Mouse (Mus musculus) myocyte (in vitro differentiated cells): ENCODE results near the gene Gm20388. TPM values are rescaled to one million over a fixed set of nuclear protein-coding genes. Genes with fewer than 3 reads are reported as not detected.

Experiments used
- H3K27me3 ChIP-seq: one replicate; pipeline ENCODE4 v1.6.1; 2011; ENCODE audit not compliant: control insufficient read depth, insufficient read depth, insufficient read length
- H3K36me3 ChIP-seq: one replicate; pipeline ENCODE4 v1.6.1; 2011; ENCODE audit not compliant: control insufficient read depth, insufficient read depth
- H3K4me2 ChIP-seq: one replicate; pipeline ENCODE4 v1.6.1; 2011; ENCODE audit warnings: low read depth, control low read depth
- H3K4me3 ChIP-seq: one replicate; pipeline ENCODE4 v1.5.1; 2011; ENCODE audit warnings: mild to moderate bottlenecking, control low read depth, moderate library complexity
- H3K79me2 ChIP-seq: one replicate; pipeline ENCODE4 v1.6.1; 2011; ENCODE audit not compliant: control insufficient read depth, insufficient read depth
- H3ac ChIP-seq: one replicate; pipeline ENCODE4 v1.6.1; 2011; ENCODE audit not compliant: control insufficient read depth, insufficient read length
- CEBPB ChIP-seq: IDR thresholded peaks from 2 replicates; pipeline ENCODE4 v1.6.1; 2011; ENCODE audit warnings: mild to moderate bottlenecking, moderate library complexity; ENCODE audit not compliant: poor library complexity, insufficient read depth, severe bottlenecking
- E2F4 ChIP-seq: IDR thresholded peaks from one replicate; pipeline ENCODE4 v1.6.1; 2011; ENCODE audit warnings: mild to moderate bottlenecking, control low read depth, moderate library complexity; ENCODE audit not compliant: insufficient read depth
- MAX ChIP-seq: IDR thresholded peaks from one replicate; pipeline ENCODE4 v1.6.1; 2011; ENCODE audit warnings: low read depth, mild to moderate bottlenecking, control low read depth
- MYOD1 ChIP-seq, 3 experiments: IDR thresholded peaks; one replicate each; pipeline ENCODE4 v1.6.1; 2011; ENCODE audit warnings: control low read depth in 2 of 3, low read depth in 2 of 3, mild to moderate bottlenecking in 2 of 3, moderate library complexity in 1 of 3; ENCODE audit not compliant: insufficient read length in 2 of 3, control insufficient read depth in 1 of 3
- MYOG ChIP-seq, 3 experiments: IDR thresholded peaks; one replicate each; pipeline ENCODE4 v1.6.1; 2011; ENCODE audit warnings: control low read depth in 2 of 3, low read depth in 2 of 3, mild to moderate bottlenecking in 2 of 3; ENCODE audit not compliant: insufficient read length in 2 of 3, control insufficient read depth in 1 of 3, insufficient read depth in 1 of 3
- POLR2A ChIP-seq: IDR thresholded peaks from one replicate; pipeline ENCODE4 v1.6.1; 2011; ENCODE audit warnings: low read depth, mild to moderate bottlenecking, control low read depth, moderate library complexity; ENCODE audit not compliant: insufficient read length
- POLR2AphosphoS2 ChIP-seq: IDR thresholded peaks from one replicate; pipeline ENCODE4 v1.6.1; 2011; ENCODE audit warnings: low read depth, control low read depth; ENCODE audit not compliant: insufficient read length
- REST ChIP-seq: IDR thresholded peaks from one replicate; pipeline ENCODE4 v1.6.1; 2011; ENCODE audit warnings: mild to moderate bottlenecking, control low read depth, moderate library complexity; ENCODE audit not compliant: insufficient read depth, insufficient read length
- SRF ChIP-seq: IDR thresholded peaks from one replicate; pipeline ENCODE4 v1.6.1; 2011; ENCODE audit warnings: low read depth; ENCODE audit not compliant: control insufficient read depth, insufficient read length
- TCF12 ChIP-seq: IDR thresholded peaks from one replicate; pipeline ENCODE4 v1.6.1; 2011; ENCODE audit warnings: mild to moderate bottlenecking, control low read depth; ENCODE audit not compliant: poor library complexity, insufficient read depth, severe bottlenecking
- TCF3 ChIP-seq: IDR thresholded peaks from one replicate; pipeline ENCODE4 v1.6.1; 2011; ENCODE audit warnings: low read depth, control low read depth; ENCODE audit not compliant: insufficient read length
- USF1 ChIP-seq: IDR thresholded peaks from one replicate; pipeline ENCODE4 v1.6.1; 2011; ENCODE audit warnings: low read depth, mild to moderate bottlenecking, control low read depth, moderate library complexity
- polyA plus RNA-seq: library from polyadenylated mRNA; unstranded; fragments of >200 nt; fragmentation: generic; extraction: Trizol; gene quantifications from one replicate; pipeline ENCODE4 v1.2.1, GENCODE M21; 2012; ENCODE audit warnings: missing spikeins

The Gm20388 gene
- polyA plus RNA-seq, 1 experiment: 15.3 TPM

DNA sequence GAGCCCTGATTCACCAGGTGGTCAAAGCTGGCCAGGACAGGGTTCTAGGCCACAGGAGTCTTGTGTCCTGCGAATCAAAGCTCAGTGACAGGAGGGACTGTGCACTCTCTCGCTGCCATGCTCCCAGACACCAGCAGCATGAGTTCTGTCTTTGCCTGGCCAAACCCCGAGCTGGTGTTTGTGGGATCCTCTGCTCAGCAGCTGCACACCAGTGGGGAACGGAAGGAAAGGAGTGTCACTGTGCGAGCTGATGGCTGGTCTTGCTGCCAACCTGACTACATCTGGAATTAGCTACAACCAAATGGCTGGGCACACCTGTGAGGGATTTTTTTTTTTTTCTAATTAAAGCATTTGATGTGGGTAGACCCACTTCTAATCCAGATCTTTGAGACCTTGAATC lies 2560.1 kb downstream of the Gm20388 start:
- Histone ChIP-seq H3K27me3 (no peaks in the 10 kb centered on the region), H3K79me2 (peaks cover 15% of the 10 kb centered on the region), H3ac (no peak overlapping the region), H3K4me3 (no peak overlapping the region), H3K4me2 (no peak overlapping the region), H3K36me3 (peaks cover 14% of the 10 kb centered on the region)
- TF ChIP-seq REST (no peak), MYOG (IDR thresholded peaks at IDR 0.05; ENCODE audit: control insufficient read depth in 1 of 3, insufficient read depth in 1 of 3, insufficient read length in 2 of 3, low read depth in 2 of 3) (no peak), TCF12 (no peak), POLR2A (no peak), USF1 (no peak), POLR2AphosphoS2 (no peak), SRF (no peak), MAX (no peak), TCF3 (no peak), E2F4 (no peak), CEBPB (no peak), MYOD1 (IDR thresholded peaks at IDR 0.05; ENCODE audit: control insufficient read depth in 1 of 3, insufficient read length in 2 of 3, low read depth in 2 of 3) (no peak)

DNA sequence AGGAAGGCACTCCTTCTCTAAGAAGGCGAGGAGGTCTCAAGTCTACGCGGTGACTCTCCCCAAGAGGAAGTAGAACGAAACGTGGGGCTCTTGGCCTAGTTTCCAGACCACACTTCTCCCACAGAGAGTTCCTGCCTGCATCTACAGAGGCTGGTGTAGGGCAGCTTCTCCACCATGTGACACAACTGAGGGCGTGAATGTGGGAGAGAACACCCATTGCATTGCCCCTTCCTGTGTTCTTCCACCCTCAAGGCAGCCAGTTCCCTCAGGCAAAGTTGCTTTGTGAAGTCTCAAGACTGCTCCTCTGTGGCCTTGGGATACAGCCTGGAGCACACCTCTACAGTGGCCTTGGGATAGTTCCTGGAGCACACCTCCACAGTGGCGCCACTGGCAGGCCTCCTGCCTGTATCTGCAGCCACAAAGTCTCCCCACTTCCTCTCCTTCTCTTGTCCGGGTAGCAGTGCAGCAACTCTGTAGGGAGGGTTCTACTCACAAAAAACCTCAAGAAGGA lies 2563.3 kb downstream of the Gm20388 start:
- no peak overlapping the region for H3ac ChIP-seq
- peak overlapping the region; percentile 56 for H3K4me3 ChIP-seq
- no peaks in the 10 kb centered on the region for H3K27me3 ChIP-seq
- TF ChIP-seq REST (no peak), USF1 (no peak), MAX (no peak), CEBPB (no peak), TCF3 (no peak), SRF (no peak), POLR2A (no peak), E2F4 (no peak), MYOD1 (IDR thresholded peaks at IDR 0.05; ENCODE audit: control insufficient read depth in 1 of 3, insufficient read length in 2 of 3, low read depth in 2 of 3) (no peak), TCF12 (no peak), MYOG (IDR thresholded peaks at IDR 0.05; ENCODE audit: control insufficient read depth in 1 of 3, insufficient read depth in 1 of 3, insufficient read length in 2 of 3, low read depth in 2 of 3) (no peak), POLR2AphosphoS2 (no peak)
- H3K36me3 ChIP-seq: peaks cover 9% of the 10 kb centered on the region
- H3K79me2 ChIP-seq: peaks cover 23% of the 10 kb centered on the region
- H3K4me2 ChIP-seq: no peak overlapping the region

DNA sequence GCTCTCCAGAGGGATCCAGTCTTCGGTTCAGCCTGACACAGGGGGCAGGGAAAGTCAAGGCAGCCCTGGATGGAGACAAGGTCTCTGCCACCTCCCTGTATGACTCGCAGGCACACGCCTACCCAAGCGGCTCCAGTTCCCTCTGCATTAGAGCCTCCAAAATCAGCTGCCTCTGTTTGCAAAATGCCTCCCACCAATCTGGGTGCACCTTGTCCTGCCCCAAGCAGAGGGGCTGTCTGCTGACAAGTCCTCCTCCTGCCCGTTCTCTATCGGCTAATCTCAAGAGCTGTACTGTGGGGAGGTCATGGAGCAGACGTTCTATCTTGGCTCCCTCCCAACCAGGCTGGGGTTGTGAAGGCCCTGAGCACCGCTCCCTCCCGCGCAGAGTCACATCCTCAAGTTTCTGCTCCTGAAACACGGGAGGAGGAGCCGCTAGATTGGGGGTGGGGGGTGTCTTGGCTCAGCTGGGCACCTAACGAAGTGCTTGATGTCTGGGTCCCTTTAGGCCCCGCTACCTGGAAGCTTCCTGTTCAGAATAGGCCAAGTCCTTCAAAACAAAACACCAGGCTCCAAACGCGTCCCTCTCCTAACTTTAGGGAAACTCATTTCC lies 2564.4 kb downstream of the Gm20388 start:
- H3K27me3 ChIP-seq: no peaks in the 10 kb centered on the region
- peak overlapping the region; percentile 95 for H3ac ChIP-seq
- H3K36me3 ChIP-seq: peaks cover 9% of the 10 kb centered on the region
- H3K79me2 ChIP-seq: peaks cover 23% of the 10 kb centered on the region
- H3K4me2 ChIP-seq: peak overlapping the region; percentile 73
- TF ChIP-seq USF1 (no peak), MYOD1 (IDR thresholded peaks at IDR 0.05; ENCODE audit: control insufficient read depth in 1 of 3, insufficient read length in 2 of 3, low read depth in 2 of 3) (no peak), MYOG (IDR thresholded peaks at IDR 0.05; ENCODE audit: control insufficient read depth in 1 of 3, insufficient read depth in 1 of 3, insufficient read length in 2 of 3, low read depth in 2 of 3) (no peak), POLR2A (no peak), MAX (no peak), REST (no peak), TCF12 (no peak), TCF3 (no peak), SRF (no peak), POLR2AphosphoS2 (no peak), CEBPB (no peak), E2F4 (no peak)
- peak overlapping the region; percentile 56 for H3K4me3 ChIP-seq

DNA sequence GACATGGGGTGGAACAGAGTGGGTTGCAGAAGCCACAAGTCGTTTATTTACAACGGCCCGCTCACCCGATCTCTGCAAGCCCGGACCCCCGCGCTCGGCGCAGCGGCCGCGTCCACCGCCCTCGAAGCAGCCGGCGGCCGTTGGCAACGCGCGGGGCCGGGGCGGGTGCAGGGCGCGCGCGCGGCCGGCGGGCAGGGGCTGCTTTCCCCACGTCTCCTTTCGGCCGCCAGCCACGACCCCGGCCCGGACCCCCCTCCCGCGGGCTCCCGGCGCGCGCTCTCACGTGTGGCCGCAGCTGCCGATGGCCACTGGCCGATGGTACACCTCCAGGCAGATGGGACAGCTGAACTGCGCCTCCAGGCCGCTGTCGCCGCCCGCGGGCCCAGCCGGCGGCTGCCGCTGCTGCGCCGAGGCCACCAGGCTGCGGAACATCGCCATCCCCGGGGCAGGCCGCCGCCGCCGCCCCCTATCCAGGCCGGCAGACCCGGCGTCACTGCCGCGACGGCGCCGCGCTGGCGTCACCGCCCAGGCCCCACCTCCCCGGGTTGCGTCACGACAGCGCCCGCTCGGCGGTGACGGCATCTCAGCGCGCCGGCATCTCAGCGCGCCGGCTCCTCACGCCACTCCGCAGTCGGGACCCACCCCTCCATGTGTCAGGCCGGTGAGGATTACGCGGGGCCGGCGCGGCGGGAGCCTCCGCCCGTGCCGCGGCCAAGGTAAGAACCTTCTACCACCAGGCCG lies 2565.1 kb downstream of the Gm20388 start, which contains the start of the genes Rnf166 and Ctu2:
Gene Rnf166 (minus strand): TSS at position 485 of the 741 bp plus-strand sequence.
Gene Ctu2 (plus strand): TSS at position 564 of the 741 bp plus-strand sequence.
- H3ac ChIP-seq: peak within 1 kb of the TSS; percentile 95
- peak in 1 of 3 experiments; percentile 46 for TF ChIP-seq MYOG (IDR thresholded peaks at IDR 0.05; ENCODE audit: control insufficient read depth in 1 of 3, insufficient read depth in 1 of 3, insufficient read length in 2 of 3, low read depth in 2 of 3)
- TF ChIP-seq MYOD1 (IDR thresholded peaks at IDR 0.05; ENCODE audit: control insufficient read depth in 1 of 3, insufficient read length in 2 of 3, low read depth in 2 of 3): peak in 2 of 3 experiments; percentile 3 to 6
- TF ChIP-seq POLR2AphosphoS2: peak; percentile 83
- no peak for TF ChIP-seq TCF12
- TF ChIP-seq SRF: peak; percentile 93
- peak; percentile 6 for TF ChIP-seq E2F4
- no peak for TF ChIP-seq CEBPB
- TF ChIP-seq POLR2A: peak; percentile 92
- no peak for TF ChIP-seq MAX
- H3K79me2 ChIP-seq: peaks cover 23% of the 10 kb centered on the region
- H3K27me3 ChIP-seq: no peaks in the 10 kb centered on the region
- peak within 1 kb of the TSS; percentile 94 for H3K4me2 ChIP-seq
- peaks cover 9% of the 10 kb centered on the region for H3K36me3 ChIP-seq
- peak within 1 kb of the TSS; percentile 56 for H3K4me3 ChIP-seq
